Mouse (Mus musculus) liver, embryonic 14.5 days (tissue): Measurements from ENCODE around the gene Mast2. TPM values are rescaled to one million over a fixed set of nuclear protein-coding genes. Genes with fewer than 3 reads are reported as not detected.

Source experiments
- ATAC-seq: fragments of 200-750 bp; cut with Nextera tagmentation; 2 replicates; pipeline ENCODE4 v1.8.0; 2017; ENCODE audit warnings: moderate number of reproducible peaks, mild to moderate bottlenecking, moderate library complexity; ENCODE audit not compliant: insufficient read depth
- DNase-seq, 3 experiments: peaks; one replicate each; pipeline ENCODE4 v3.0.0-alpha.2; 2012 to 2013; ENCODE audit warnings: low read depth in 3 of 3, low spot score in 3 of 3
- H3K27ac ChIP-seq: fragments of 300-500 bp; sonication (generic); 2 replicates; pipeline ENCODE4 v1.5.1; 2014; ENCODE audit warnings: moderate library complexity, mild to moderate bottlenecking, control low read depth, inconsistent platforms
- H3K27me3 ChIP-seq: fragments of 300-500 bp; sonication (generic); 2 replicates; pipeline ENCODE4 v1.6.1; 2014; ENCODE audit warnings: mild to moderate bottlenecking, low read length, moderate library complexity; ENCODE audit not compliant: control insufficient read depth, insufficient read depth
- H3K36me3 ChIP-seq: fragments of 300-500 bp; sonication (generic); replicated peaks from 2 replicates; pipeline ENCODE4 v1.6.1; 2014; ENCODE audit warnings: low read depth; ENCODE audit not compliant: control insufficient read depth, insufficient read depth
- H3K4me1 ChIP-seq, 2 experiments: fragments of 200-500 bp in 1 of 2; fragments of 300-500 bp in 1 of 2; sonication (generic) in 1 of 2; replicated peaks; 2 replicates each; pipeline ENCODE4 v1.6.1; 2012 to 2014; ENCODE audit warnings: antibody characterized with exemption in 1 of 2, inconsistent platforms in 1 of 2, low read length in 1 of 2; ENCODE audit not compliant: control insufficient read depth in 2 of 2, insufficient read depth in 2 of 2
- H3K4me2 ChIP-seq: fragments of 300-500 bp; sonication (generic); 2 replicates; pipeline ENCODE4 v1.6.1; 2014; ENCODE audit warnings: low read depth, mild to moderate bottlenecking, control low read depth, moderate library complexity
- H3K4me3 ChIP-seq, 2 experiments: fragments of 200-500 bp in 1 of 2; fragments of 300-500 bp in 1 of 2; sonication (generic) in 1 of 2; 2 replicates each; pipeline ENCODE4 v1.5.1; 2012 to 2014; ENCODE audit warnings: low read depth in 2 of 2, low read length in 2 of 2, mild to moderate bottlenecking in 2 of 2, control low read depth in 1 of 2, inconsistent platforms in 1 of 2, moderate library complexity in 1 of 2; ENCODE audit not compliant: insufficient read depth in 1 of 2
- H3K9ac ChIP-seq: fragments of 300-500 bp; sonication (generic); replicated peaks from 2 replicates; pipeline ENCODE4 v1.6.1; 2014; ENCODE audit warnings: mild to moderate bottlenecking, control low read depth, moderate library complexity
- H3K9me3 ChIP-seq: fragments of 300-500 bp; sonication (generic); 2 replicates; pipeline ENCODE4 v1.6.1; 2016; ENCODE audit warnings: low read length, mixed read lengths; ENCODE audit not compliant: control insufficient read depth
- CTCF ChIP-seq: IDR thresholded peaks from 2 replicates; pipeline ENCODE4 v1.5.1; 2016; ENCODE audit warnings: antibody characterized with exemption, low read depth, control low read depth
- EP300 ChIP-seq: IDR thresholded peaks from 2 replicates; pipeline ENCODE4 v1.6.1; 2016; ENCODE audit warnings: antibody characterized with exemption, low read depth
- WGBS: fragments of 180-500 bp; shearing (Covaris S2); extraction: QIAGEN DNeasy Blood & Tissue Kit; methylation state at CpG from one replicate; pipeline ENCODE4 v1.1.7; 2014; ENCODE audit not compliant: insufficient replicate concordance; 5-methylcytosine and 5-hydroxymethylcytosine counted together
- polyA plus RNA-seq, 2 experiments: library from polyadenylated mRNA; depleted of rRNA in 1 of 2; stranded (reverse) in 1 of 2; unstranded in 1 of 2; fragments of >200 nt; fragmentation: Nextera tagmentation in 1 of 2; extraction: Ambion mirVana in 1 of 2; gene quantifications; 2 replicates each; pipeline versions ENCODE4 v1.2.1 to v1.2.3; 2012 to 2014

Gene Mast2
- polyA plus RNA-seq, 2 experiments = 7.3 to 10.4 TPM

DNA sequence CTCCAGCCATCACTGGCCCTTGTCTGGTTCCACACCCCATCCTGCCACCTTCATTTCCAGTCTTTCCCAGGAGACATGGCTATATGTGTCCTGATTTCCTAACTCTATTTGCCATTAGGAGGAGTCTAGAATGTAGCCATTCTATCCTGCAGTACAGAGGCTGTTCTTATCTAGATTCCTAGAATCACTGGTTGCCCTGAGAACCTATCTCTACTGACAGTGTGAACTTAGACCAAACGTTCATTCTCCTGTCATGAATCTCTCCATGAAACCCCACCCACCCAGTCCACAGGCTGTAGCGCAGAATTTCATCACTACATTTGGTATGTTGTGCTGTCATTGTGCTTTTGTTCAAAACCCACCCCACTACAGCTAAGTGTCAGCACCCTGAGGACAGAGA lies 17.3 kb upstream of the Mast2 start:
- Histone ChIP-seq H3K27ac (no peak overlapping the region), H3K9me3 (no peaks in the 10 kb centered on the region), H3K27me3 (no peaks in the 10 kb centered on the region), H3K4me2 (no peak overlapping the region), H3K4me1 (peaks cover 5 to 9% of the 10 kb centered on the region in 2 experiments; a peak in 3 of 4 replicates), H3K4me3 (no peak overlapping the region), H3K36me3 (no peaks in the 10 kb centered on the region), H3K9ac (no peak overlapping the region)
- ATAC-seq (peak; percentile 69; the same call in 1 of the 2 replicates), DNase-seq (peak in 1 of 3 experiments; percentile 44)
- peak; percentile 48 for TF ChIP-seq EP300
- no peak for TF ChIP-seq CTCF
- 14% methylated on average over 2 of the region's 2 CpGs for WGBS

DNA sequence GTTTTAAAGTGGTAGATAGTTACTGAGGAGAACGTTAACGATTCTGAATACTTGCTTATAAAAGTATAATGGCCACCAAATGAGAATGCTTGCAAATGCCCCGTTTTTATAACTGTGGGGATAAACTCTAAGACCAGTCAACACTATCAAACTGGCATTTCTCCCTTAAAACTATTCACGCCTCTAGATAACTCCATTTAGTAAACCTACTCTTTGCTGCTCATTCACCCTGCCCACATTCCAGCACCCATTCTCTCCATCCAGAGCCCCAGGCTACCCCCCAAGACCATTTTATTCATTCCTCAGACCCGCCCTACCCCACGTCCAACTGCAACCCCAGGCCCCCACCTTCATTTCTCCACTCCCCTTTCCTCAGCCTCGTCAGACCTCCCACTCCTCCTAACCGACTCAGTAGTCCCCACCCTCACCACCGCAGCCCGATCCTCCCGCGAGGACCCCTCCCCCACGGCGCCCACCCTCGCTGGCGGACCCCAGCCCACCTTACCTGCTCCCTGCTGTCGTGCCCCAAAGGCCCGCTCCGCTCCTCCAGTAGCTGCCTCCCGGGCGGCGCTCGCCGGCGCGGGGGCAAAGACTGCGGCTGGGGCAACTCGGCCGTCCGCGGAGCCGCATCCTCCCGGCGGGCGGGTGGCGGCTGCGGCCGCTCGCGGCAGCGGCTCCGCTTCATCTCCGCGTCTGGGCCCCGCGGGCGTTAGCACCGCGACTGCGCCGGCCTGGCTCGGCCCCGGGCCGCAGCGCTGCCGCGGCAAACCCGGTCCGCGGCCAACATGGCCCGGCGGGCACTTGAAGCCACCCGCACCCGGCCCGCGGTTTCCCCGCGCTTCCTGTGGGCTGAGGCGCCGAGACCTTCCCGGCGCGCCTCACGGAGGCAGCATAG lies 505 bp downstream of the Mast2 start:
- H3K27me3 ChIP-seq = no peaks in the 10 kb centered on the region
- H3K4me1 ChIP-seq = peaks cover 11 to 21% of the 10 kb centered on the region in 2 experiments
- TF ChIP-seq CTCF = peak; percentile 48
- no peak for TF ChIP-seq EP300
- no peaks in the 10 kb centered on the region for H3K9me3 ChIP-seq
- ATAC-seq (peak; percentile 68), DNase-seq (no peak)
- 1% methylated on average over 73 of the region's 74 CpGs for WGBS
- H3K27ac ChIP-seq = peak overlapping the region; percentile 6
- peak overlapping the region; percentile 70 for H3K4me2 ChIP-seq
- no peaks in the 10 kb centered on the region for H3K36me3 ChIP-seq
- H3K9ac ChIP-seq = peak overlapping the region; percentile 92
- peak overlapping the region; percentile 77 to 84 for H3K4me3 ChIP-seq

DNA sequence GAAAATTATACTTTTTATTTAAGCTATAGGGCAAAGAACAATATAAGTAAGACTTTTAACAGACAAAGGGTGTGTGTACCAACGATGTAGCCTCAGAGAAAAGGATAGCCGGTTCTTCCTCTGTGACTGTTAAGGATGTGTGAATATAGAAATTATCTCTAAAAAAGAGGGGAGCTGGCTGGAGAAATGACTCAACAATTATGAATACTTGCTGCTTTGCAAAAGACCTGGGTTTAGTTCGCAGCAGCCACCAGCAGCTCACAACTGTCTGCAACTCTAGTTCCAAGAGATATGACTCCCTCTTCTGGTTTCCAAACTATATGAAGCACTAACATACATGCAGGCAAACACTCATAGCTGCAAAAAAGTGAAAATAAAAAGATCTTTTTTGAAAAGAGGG lies 2.0 kb downstream of the Mast2 start:
- peaks cover 11 to 21% of the 10 kb centered on the region in 2 experiments for H3K4me1 ChIP-seq
- H3K4me2 ChIP-seq = no peak overlapping the region; the same call in 1 of the 2 replicates
- H3K36me3 ChIP-seq = no peaks in the 10 kb centered on the region
- H3K9ac ChIP-seq = no peak overlapping the region
- no peak overlapping the region for H3K27ac ChIP-seq
- 83% methylated on average over 3 of the region's 3 CpGs for WGBS
- no peak overlapping the region for H3K4me3 ChIP-seq
- no peaks in the 10 kb centered on the region for H3K27me3 ChIP-seq
- ATAC-seq (no peak), DNase-seq (no peak)
- H3K9me3 ChIP-seq = no peaks in the 10 kb centered on the region
- TF ChIP-seq CTCF = no peak
- TF ChIP-seq EP300 = no peak

DNA sequence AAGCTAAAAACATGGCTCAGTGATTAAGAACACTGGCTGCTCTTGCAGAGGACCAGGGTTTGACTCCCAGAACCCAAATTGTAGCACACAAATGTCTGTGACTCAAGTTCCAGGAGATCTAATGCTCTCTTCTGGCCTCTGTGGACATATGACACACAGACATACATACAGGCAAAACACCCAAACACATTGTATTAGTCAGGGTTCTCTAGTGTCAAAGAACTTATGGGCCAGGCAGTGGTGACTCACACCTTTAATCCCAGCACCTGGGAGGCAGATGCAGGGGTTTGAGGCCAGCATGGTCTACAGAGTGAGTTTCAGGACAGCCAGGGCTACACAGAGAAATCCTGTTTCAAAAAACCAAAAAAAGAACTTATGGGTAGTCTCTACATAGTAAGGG lies 12.4 kb downstream of the Mast2 start:
- ATAC-seq = no peak
- H3K27ac ChIP-seq = no peak overlapping the region
- H3K4me2 ChIP-seq = no peak overlapping the region
- no peaks in the 10 kb centered on the region for H3K9me3 ChIP-seq
- H3K27me3 ChIP-seq = no peaks in the 10 kb centered on the region
- no peaks in the 10 kb centered on the region for H3K36me3 ChIP-seq
- H3K9ac ChIP-seq = no peak overlapping the region
- no peak for TF ChIP-seq CTCF
- no peak for TF ChIP-seq EP300
- H3K4me1 ChIP-seq = 0 out of 4 replicates have a peak, but pooled peaks cover 0 to 2% of the 10 kb centered on the region in 2 experiments
- DNase-seq = no peak
- H3K4me3 ChIP-seq = no peak overlapping the region

DNA sequence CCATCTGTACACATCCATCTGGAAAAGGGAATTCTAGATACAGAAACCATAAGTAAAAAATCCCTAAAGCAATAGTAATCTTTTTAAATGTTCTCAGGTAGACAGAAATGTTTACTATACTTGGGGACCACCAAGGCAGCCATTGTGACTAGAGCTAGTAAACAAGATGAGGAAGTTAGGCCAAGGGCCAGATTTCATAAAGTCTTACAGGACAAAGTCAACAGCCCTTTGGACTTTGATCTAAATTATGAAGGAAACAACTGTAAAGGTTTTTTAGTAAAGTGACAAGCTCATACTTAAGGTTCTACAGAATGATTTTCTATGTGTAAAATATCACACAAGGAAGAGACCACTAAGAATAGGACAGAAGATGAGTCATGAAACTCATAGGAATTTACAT lies 14.0 kb downstream of the Mast2 start:
- Histone ChIP-seq H3K27ac (no peak overlapping the region), H3K4me3 (no peak overlapping the region), H3K36me3 (no peaks in the 10 kb centered on the region), H3K9me3 (no peaks in the 10 kb centered on the region), H3K9ac (no peak overlapping the region), H3K4me1 (0 out of 4 replicates have a peak, but pooled peaks cover 0 to 2% of the 10 kb centered on the region in 2 experiments), H3K27me3 (no peaks in the 10 kb centered on the region), H3K4me2 (no peak overlapping the region)
- TF ChIP-seq EP300 = no peak
- no peak for TF ChIP-seq CTCF
- no peak for ATAC-seq
- no peak for DNase-seq
